Mouse (Mus musculus): ENCODE results near the gene Akap7.

DNA sequence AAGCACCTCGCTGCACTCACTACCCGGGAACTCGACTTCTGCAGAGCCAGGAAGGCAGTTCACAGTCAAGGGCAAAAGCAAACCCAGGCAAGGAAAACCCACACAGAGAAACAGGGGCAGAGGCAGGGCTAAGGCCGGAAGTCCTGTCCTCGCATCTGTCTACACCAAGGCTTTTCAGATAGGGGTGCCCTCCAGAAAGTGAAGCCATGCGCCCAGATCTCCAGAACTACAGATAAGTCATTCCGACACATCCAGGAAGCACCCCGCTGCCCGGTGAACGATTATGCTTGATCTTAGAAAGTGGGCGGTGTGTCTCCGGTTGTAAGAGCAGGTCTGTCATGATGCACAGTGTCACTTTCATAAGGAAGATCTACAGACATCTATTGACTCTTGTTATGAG is 109.1 kb downstream of the Akap7 start:
- TF ChIP-seq CTCF (IDR thresholded peaks at IDR 0.05; ENCODE audit: low read depth) (no peak), EP300 (IDR thresholded peaks at IDR 0.05; ENCODE audit: low read depth) (no peak)
